Mouse (Mus musculus) kidney, adult 18-20 months (tissue): Measurements from ENCODE around the gene Nphs1.
A peak's percentile ranks its signal among the peaks of the same experiment; 100 is the strongest.
"Not testable (repeated sequence)": the region's sequence is repeated elsewhere in the genome, so short reads cannot be mapped to it uniquely, and the experiment has no call there.

Source experiments
- DNase-seq: peaks from one replicate; pipeline ENCODE4 v3.0.0; 2021

The Nphs1 gene

GRCm38 (mm10) chr7:30443696-30444095 is 14.4 kb upstream of the Nphs1 start:
- no peak for DNase-seq

GRCm38 (mm10) chr7:30444154-30444970 is 13.8 kb upstream of the Nphs1 start:
- no peak for DNase-seq

GRCm38 (mm10) chr7:30444971-30445751 is 13.0 kb upstream of the Nphs1 start, which contains the start of gene Aplp1:
Gene Aplp1 (minus strand): TSS chr7:30445535.
- DNase-seq, result peak; percentile 61

- DNase-seq, result no peak
Observed at GRCm38 (mm10) chr7:30450241-30450640, 7.9 kb upstream of the Nphs1 start.

GRCm38 (mm10) chr7:30453327-30453726 is 4.8 kb upstream of the Nphs1 start:
- no peak for DNase-seq

- peak; percentile 68 for DNase-seq
Observed at GRCm38 (mm10) chr7:30453766-30454165, 4.3 kb upstream of the Nphs1 start.

GRCm38 (mm10) chr7:30454259-30454658 is 3.9 kb upstream of the Nphs1 start:
- no peak for DNase-seq

GRCm38 (mm10) chr7:30456487-30456886 is 1.6 kb upstream of the Nphs1 start:
- DNase-seq, result no peak

- no peak for DNase-seq
Observed at GRCm38 (mm10) chr7:30456911-30457628, 1.0 kb upstream of the Nphs1 start.

GRCm38 (mm10) chr7:30459484-30459883 is 1.4 kb downstream of the Nphs1 start:
- no peak for DNase-seq

GRCm38 (mm10) chr7:30463568-30463967 is 5.5 kb downstream of the Nphs1 start:
- DNase-seq, result no peak

- DNase-seq, result no peak
Observed at GRCm38 (mm10) chr7:30463996-30464395, 5.9 kb downstream of the Nphs1 start.

- DNase-seq, result no peak
Observed at GRCm38 (mm10) chr7:30464816-30465300, 6.7 kb downstream of the Nphs1 start.

GRCm38 (mm10) chr7:30472411-30472810 is 14.3 kb downstream of the Nphs1 start:
- DNase-seq, result peak; percentile 40

- DNase-seq, result no peak
Observed at GRCm38 (mm10) chr7:30474999-30475398, 16.9 kb downstream of the Nphs1 start.

- not testable (repeated sequence) for DNase-seq
Observed at GRCm38 (mm10) chr7:30476136-30476535, 18.0 kb downstream of the Nphs1 start.

- DNase-seq, result no peak
Observed at GRCm38 (mm10) chr7:30477415-30478381, 19.6 kb downstream of the Nphs1 start.

GRCm38 (mm10) chr7:30484250-30484649 is 26.1 kb downstream of the Nphs1 start:
- DNase-seq, result no peak

- DNase-seq, result peak; percentile 41
Observed at GRCm38 (mm10) chr7:30490251-30490956, 32.3 kb downstream of the Nphs1 start.

- no peak for DNase-seq
Observed at GRCm38 (mm10) chr7:30490957-30491307, 32.8 kb downstream of the Nphs1 start.

- peak; percentile 89 for DNase-seq
Observed at GRCm38 (mm10) chr7:30492765-30493164, 34.6 kb downstream of the Nphs1 start.
